In genomic region chr16:21654384-21654783, GRCm38 (mm10) we compare ENCODE assay signal across 15 mouse cellular contexts. TPM values are rescaled to one million over a fixed set of nuclear protein-coding genes. Genes with fewer than 3 reads are reported as not detected.
DNase-seq lines count a peak whose midpoint lies in the region; ATAC-seq and TF ChIP-seq lines count a peak whose summit lies in the region.
"Had no signal": no experiment of that assay in that cellular context is flagged by ENCODE, and none has a peak within 500 bp of the region (broad histone marks: within the 10 kb centered on the region; RNA-seq: fewer than 3 reads in every experiment).

No protein-coding gene starts in this region.

- no peak overlapping the region for H3K4me2 ChIP-seq in forebrain, embryonic 12.5 days
- no peak overlapping the region for H3K4me2 ChIP-seq in hindbrain, embryonic 14.5 days (replicated peaks)
- no peak overlapping the region for H3K4me2 ChIP-seq in midbrain, embryonic 15.5 days
- no peak overlapping the region for H3K4me2 ChIP-seq in stomach, postnatal 0 days (replicated peaks; ENCODE audit: low read depth)
- H3K4me2 ChIP-seq: embryonic facial prominence, embryonic 15.5 days; limb, embryonic 12.5 days had no signal

- 44% methylated on average over 5 of the region's 5 CpGs for WGBS in forebrain, embryonic 12.5 days
- 25% methylated on average over 5 of the region's 5 CpGs for WGBS in hindbrain, embryonic 14.5 days
- WGBS in midbrain, embryonic 15.5 days, result 28% methylated on average over 5 of the region's 5 CpGs
- 80% methylated on average over 5 of the region's 5 CpGs for WGBS in stomach, postnatal 0 days

- H3K27me3 ChIP-seq in forebrain, embryonic 12.5 days, result no peaks in the 10 kb centered on the region
- no peaks in the 10 kb centered on the region for H3K27me3 ChIP-seq in hindbrain, embryonic 14.5 days (ENCODE audit: control insufficient read depth, insufficient read depth, low read length)
- no peaks in the 10 kb centered on the region for H3K27me3 ChIP-seq in midbrain, embryonic 15.5 days (replicated peaks)
- no peaks in the 10 kb centered on the region for H3K27me3 ChIP-seq in stomach, postnatal 0 days (ENCODE audit: control insufficient read depth, insufficient read depth, low read length)
- H3K27me3 ChIP-seq: embryonic facial prominence, embryonic 15.5 days; limb, embryonic 12.5 days had no signal

- peaks cover 3% of the 10 kb centered on the region; the same call in 1 of the 2 replicates for H3K9me3 ChIP-seq in forebrain, embryonic 12.5 days
- no peaks in the 10 kb centered on the region for H3K9me3 ChIP-seq in hindbrain, embryonic 14.5 days (ENCODE audit: control insufficient read depth, low read length)
- H3K9me3 ChIP-seq in midbrain, embryonic 15.5 days, result no peaks in the 10 kb centered on the region
- no peaks in the 10 kb centered on the region for H3K9me3 ChIP-seq in stomach, postnatal 0 days (ENCODE audit: control insufficient read depth, low read length)
- H3K9me3 ChIP-seq: embryonic facial prominence, embryonic 15.5 days had no signal

- TF ChIP-seq EP300 in stomach, postnatal 0 days (optimal IDR thresholded peaks at IDR 0.05), result no peak

- peak overlapping the region; percentile 69 for H3K27ac ChIP-seq in forebrain, embryonic 12.5 days
- H3K27ac ChIP-seq in hindbrain, embryonic 14.5 days, result peak overlapping the region; percentile 38; the same call in 1 of the 2 replicates
- peak overlapping the region; percentile 27 for H3K27ac ChIP-seq in midbrain, embryonic 15.5 days
- H3K27ac ChIP-seq in stomach, postnatal 0 days (replicated peaks), result no peak overlapping the region
- H3K27ac ChIP-seq: embryonic facial prominence, embryonic 15.5 days; limb, embryonic 12.5 days had no signal

- peak; percentile 35 for DNase-seq in ZHBTc4 (ENCODE audit: low read depth, low spot score)
- DNase-seq in hindbrain, embryonic 14.5 days (ENCODE audit: low spot score), result no peak
- DNase-seq in stomach, postnatal 0 days (ENCODE audit: low spot score), result no peak
- no peak for DNase-seq in layer of hippocampus, adult 9-10 months (ENCODE audit: low spot score)
- no peak for DNase-seq in cerebellum, postnatal 25 days
- DNase-seq: cerebellum, adult 11 months; kidney, postnatal 25 days; layer of hippocampus, postnatal 36 days; spleen, adult 18-20 months had no signal

- peaks cover 26% of the 10 kb centered on the region for H3K36me3 ChIP-seq in forebrain, embryonic 12.5 days (replicated peaks)
- peaks cover 33% of the 10 kb centered on the region for H3K36me3 ChIP-seq in hindbrain, embryonic 14.5 days (replicated peaks; ENCODE audit: control insufficient read depth, insufficient read depth)
- H3K36me3 ChIP-seq in midbrain, embryonic 15.5 days (replicated peaks), result 0 out of 2 replicates have a peak, but pooled peaks cover 3% of the 10 kb centered on the region
- peaks cover 4% of the 10 kb centered on the region; the same call in 1 of the 2 replicates for H3K36me3 ChIP-seq in stomach, postnatal 0 days (ENCODE audit: control insufficient read depth, insufficient read depth, low read length)
- H3K36me3 ChIP-seq: limb, embryonic 12.5 days had no signal

- no peak overlapping the region for H3K9ac ChIP-seq in forebrain, embryonic 12.5 days
- no peak overlapping the region for H3K9ac ChIP-seq in hindbrain, embryonic 14.5 days
- H3K9ac ChIP-seq in midbrain, embryonic 15.5 days, result no peak overlapping the region
- no peak overlapping the region for H3K9ac ChIP-seq in stomach, postnatal 0 days (ENCODE audit: low read length)
- H3K9ac ChIP-seq: embryonic facial prominence, embryonic 15.5 days; limb, embryonic 12.5 days had no signal

- peaks cover 18% of the 10 kb centered on the region for H3K4me1 ChIP-seq in forebrain, embryonic 12.5 days
- peaks cover 4% of the 10 kb centered on the region; the same call in 1 of the 2 replicates for H3K4me1 ChIP-seq in hindbrain, embryonic 14.5 days (replicated peaks; ENCODE audit: control insufficient read depth, insufficient read depth, low read length)
- H3K4me1 ChIP-seq in midbrain, embryonic 15.5 days, result peaks cover 18% of the 10 kb centered on the region
- no peaks in the 10 kb centered on the region for H3K4me1 ChIP-seq in stomach, postnatal 0 days (replicated peaks; ENCODE audit: control insufficient read depth, insufficient read depth)
- H3K4me1 ChIP-seq: embryonic facial prominence, embryonic 15.5 days; limb, embryonic 12.5 days had no signal

- H3K4me3 ChIP-seq in forebrain, embryonic 12.5 days (replicated peaks), result no peak overlapping the region
- no peak overlapping the region for H3K4me3 ChIP-seq in hindbrain, embryonic 14.5 days (replicated peaks; ENCODE audit: low read length)
- no peak overlapping the region for H3K4me3 ChIP-seq in midbrain, embryonic 15.5 days
- H3K4me3 ChIP-seq in stomach, postnatal 0 days (ENCODE audit: low read depth, low read length), result no peak overlapping the region
- H3K4me3 ChIP-seq: embryonic facial prominence, embryonic 15.5 days; limb, embryonic 12.5 days; myocyte had no signal

- ATAC-seq in forebrain, embryonic 12.5 days (ENCODE audit: low FRiP score), result peak; percentile 76
- 0 out of 2 replicates have a peak, but pooled peaks have one; percentile 59 for ATAC-seq in hindbrain, embryonic 14.5 days (ENCODE audit: low FRiP score)
- peak; percentile 67 for ATAC-seq in midbrain, embryonic 15.5 days (replicated peaks)
- no peak for ATAC-seq in stomach, postnatal 0 days (ENCODE audit: low FRiP score, low TSS enrichment)
- ATAC-seq: intestine, postnatal 0 days had no signal

- TF ChIP-seq CTCF in stomach, postnatal 0 days (IDR thresholded peaks at IDR 0.05; ENCODE audit: low read depth), result no peak

RNA-seq across cellular contexts. Expression of gene 2510009E07Rik, which starts 40.1 kb away (rescaled TPM):
- polyA plus RNA-seq in forebrain, embryonic 12.5 days (2016; fragmentation: Nextera tagmentation; extraction: Ambion mirVana), result 54.1 and 54.7 TPM in 2 replicates
- polyA plus RNA-seq in hindbrain, embryonic 14.5 days (2014; fragmentation: Nextera tagmentation; extraction: Ambion mirVana), result 45.4 and 50.6 TPM in 2 replicates
- polyA plus RNA-seq in midbrain, embryonic 15.5 days (2015; fragmentation: Nextera tagmentation; extraction: Ambion mirVana), result 60.1 and 61.7 TPM in 2 replicates
- polyA plus RNA-seq in stomach, postnatal 0 days (2015; fragmentation: Nextera tagmentation; extraction: Ambion mirVana), result 9.6 and 10.3 TPM in 2 replicates
